Mouse (Mus musculus): ENCODE data around the gene Tulp1.

The Tulp1 gene

DNA sequence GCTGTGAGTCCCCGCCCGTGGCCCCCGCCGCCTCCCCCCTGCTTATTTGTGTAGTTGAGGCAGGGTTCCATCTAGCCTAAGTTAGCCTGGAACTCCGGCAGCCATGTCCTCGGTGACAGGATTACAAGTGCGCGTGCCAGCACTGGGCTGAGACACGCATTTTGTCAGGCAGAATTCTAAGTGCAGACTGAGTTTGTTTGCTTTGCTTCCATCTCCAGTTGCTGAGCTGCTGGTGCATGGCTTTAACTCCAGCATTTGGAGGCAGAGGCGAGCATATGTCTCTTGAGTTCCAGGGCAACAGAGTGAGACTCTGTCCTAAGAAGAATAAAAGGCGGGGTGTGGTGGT lies 51.2 kb downstream of the Tulp1 start:
- DNase-seq (ENCODE audit: low spot score in 2 of 2): no peak

DNA sequence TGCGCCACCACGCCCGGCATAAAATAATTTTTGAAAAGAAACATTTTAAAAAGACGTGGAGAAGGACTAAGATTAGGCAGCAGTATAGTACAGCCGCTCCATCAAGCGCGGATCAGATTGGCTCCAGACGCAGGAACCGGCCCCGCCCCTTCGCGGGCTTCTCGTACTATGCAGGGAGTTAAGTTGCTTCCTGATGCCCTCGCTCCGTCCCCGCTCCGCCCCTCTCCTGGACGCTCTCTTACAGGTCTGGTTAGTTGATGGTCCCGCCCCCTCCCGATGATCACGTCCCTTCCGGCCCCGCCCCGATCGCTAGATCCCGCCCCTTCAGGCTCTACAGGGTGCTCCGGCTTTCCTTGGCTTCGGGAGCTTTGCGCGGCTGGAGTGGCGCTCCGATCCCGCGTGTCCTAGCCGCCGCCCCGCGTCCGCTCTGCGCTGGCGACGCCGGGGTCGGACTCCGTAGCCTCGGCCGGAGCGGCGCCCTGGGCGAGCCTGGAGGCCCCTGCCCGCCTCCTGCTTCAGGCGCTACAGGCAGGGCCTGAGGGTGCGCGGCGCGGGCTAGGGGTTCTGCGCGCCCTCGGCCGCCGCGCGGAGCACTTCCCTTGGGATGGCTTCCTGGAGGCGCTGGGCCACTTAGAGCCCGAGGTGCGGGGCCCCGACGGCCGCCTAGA lies 51.7 kb downstream of the Tulp1 start, which contains the start of gene Fance:
Gene Fance (plus strand): TSS at position 308 of the 668 bp plus-strand sequence.
- DNase-seq (ENCODE audit: low spot score in 2 of 2): peak; percentile 91

GRCm38 (mm10) chr17:28312232-28313211 lies 52.5 kb downstream of the Tulp1 start:
- DNase-seq (ENCODE audit: low spot score in 2 of 2): peak in 1 of 2 experiments; percentile 43

DNA sequence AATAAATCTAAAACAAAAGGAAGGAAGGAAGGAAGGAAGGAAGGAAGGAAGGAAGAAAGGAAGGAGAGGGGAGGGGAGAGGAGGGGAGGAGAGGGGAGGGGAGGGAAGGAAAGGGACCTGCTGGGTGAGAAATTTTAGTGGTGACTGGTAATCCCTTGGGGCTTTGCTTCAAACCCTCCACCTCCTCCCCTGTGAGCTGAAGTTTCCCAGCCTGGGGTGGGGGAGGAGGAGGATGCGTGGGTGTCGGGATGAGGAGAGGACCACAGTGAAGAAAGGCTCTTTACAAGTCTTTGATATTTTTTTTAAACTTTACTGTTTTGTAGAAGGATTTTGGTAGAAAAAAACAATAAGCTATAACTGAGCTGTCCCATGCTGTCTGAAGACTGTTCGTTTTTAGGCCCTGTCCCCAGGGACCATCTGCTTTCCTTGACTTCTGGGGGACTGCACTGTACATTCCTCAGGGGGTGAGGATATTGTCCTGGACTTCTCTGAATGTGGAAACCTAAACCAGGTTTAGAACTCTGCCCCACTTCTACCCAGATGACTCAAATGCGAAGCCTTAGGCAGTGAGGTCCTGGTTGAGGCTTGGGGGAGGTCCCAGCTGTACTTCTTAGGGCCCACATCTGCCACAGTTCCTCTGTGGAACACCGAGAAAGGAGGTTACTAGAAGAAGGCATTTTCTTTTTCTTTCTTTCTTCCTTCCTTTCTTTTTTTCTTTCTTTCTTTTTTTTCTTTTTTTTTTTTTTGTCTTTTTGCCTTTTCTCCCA lies 53.5 kb downstream of the Tulp1 start:
- no peak for DNase-seq (ENCODE audit: low spot score in 2 of 2)

DNA sequence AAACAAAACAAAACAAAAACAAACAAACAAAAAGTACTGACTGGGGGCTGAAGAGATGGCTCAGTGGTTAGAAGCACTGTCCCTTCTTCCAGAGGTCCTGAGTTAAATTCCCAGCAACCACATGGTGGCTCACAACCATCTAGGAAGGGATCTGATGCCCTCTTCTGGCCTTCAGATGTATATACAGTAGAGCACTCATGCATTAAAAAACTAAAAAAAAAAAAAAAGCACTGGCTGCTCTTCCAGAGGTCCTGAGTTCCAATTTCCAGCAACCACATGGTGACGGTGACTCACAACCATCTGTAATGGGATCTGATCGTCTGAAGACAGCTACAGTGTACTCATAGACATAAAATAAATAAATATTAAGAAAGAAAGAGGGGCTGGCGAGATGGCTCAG lies 54.2 kb downstream of the Tulp1 start:
- no peak for DNase-seq (ENCODE audit: low spot score in 2 of 2)

DNA sequence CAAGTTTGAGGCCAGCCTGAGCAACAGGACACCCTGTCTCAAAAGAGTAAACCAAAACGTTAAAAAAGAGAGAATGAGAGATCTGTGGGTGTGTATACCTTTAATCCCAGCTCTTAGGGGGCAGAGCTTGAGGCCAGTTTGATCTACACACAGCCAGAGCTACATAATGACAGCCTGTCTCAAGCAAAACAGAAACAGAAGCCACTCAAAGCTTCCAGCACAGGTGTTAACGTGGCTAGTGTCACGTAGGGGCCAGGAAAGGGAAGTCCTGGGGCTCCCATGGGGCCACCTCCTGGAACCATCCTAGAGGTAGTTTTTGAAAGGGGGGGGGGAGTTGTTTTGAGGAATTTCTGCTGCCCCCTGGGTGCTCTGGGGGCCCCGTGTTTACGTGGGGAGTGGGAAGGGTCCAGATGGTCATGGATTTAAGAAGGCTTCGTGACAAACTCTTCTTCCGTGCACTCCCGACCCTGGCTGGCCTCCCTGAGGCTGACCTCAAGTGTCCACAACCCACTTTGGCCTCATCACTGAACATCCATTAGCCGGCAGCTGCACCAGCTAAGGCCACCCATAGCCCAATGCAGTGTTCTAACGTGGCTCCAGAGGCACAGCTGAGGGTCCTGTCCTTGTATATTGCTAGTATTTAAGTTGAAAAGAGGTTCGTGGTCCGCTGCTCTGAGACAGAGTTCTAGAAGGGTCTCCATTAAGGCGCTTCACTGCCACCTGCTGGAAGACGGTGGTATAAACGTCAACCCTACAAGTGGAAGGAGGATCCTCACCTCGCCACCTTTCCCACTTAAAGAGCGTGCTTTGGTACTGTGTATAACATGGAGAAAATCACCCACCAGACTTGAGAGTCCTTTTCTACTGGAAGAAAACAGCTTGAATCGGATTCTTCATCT lies 56.5 kb downstream of the Tulp1 start:
- peak; percentile 72 to 87 for DNase-seq (ENCODE audit: low spot score in 2 of 2)

- no peak for DNase-seq (ENCODE audit: low spot score in 2 of 2)
Measured at GRCm38 (mm10) chr17:28305172-28305571, 59.9 kb downstream of the Tulp1 start.

All from spleen, postnatal 14 days (tissue).